Mouse (Mus musculus) 3T3-L1 (cell line): ENCODE results near the gene 1700010B08Rik.
A peak's percentile ranks its signal among the peaks of the same experiment; 100 is the strongest.

ENCODE experiments used
- DNase-seq: peaks from one replicate; pipeline ENCODE4 v3.0.0-alpha.2; 2015; ENCODE audit warnings: low read depth, low spot score

The 1700010B08Rik gene

GRCm38 (mm10) chr2:173770620-173771019, 51.4 kb downstream of the 1700010B08Rik start:
- DNase-seq: peak; percentile 72
